Mouse (Mus musculus) cerebellum, adult 2 months (tissue): Measurements from ENCODE around the gene Fpr2. TPM values are rescaled to one million over a fixed set of nuclear protein-coding genes. Genes with fewer than 3 reads are reported as not detected.

Experiments
- DNase-seq, 2 experiments: peaks; one replicate each; pipeline ENCODE4 v3.0.0; 2021
- H3K27ac ChIP-seq: fragments of 200-500 bp; 2 replicates; pipeline ENCODE4 v1.5.1; 2012; ENCODE audit warnings: low read length, control low read depth, inconsistent platforms; ENCODE audit not compliant: insufficient read depth
- H3K27me3 ChIP-seq: fragments of 200-500 bp; 2 replicates; pipeline ENCODE4 v1.6.1; 2012; ENCODE audit warnings: inconsistent platforms, mild to moderate bottlenecking, low read length, moderate library complexity; ENCODE audit not compliant: control insufficient read depth, insufficient read depth
- H3K4me1 ChIP-seq: fragments of 200-500 bp; 2 replicates; pipeline ENCODE4 v1.6.1; 2011; ENCODE audit warnings: low read length; ENCODE audit not compliant: control insufficient read depth, insufficient read depth
- H3K4me3 ChIP-seq: fragments of 200-500 bp; replicated peaks from 2 replicates; pipeline ENCODE3; 2011; ENCODE audit warnings: mild to moderate bottlenecking, low read depth, low read length, control low read depth; ENCODE audit not compliant: insufficient read depth
- CTCF ChIP-seq: fragments of 200-500 bp; IDR thresholded peaks from 2 replicates; pipeline ENCODE4 v1.5.1; 2011; ENCODE audit warnings: low read depth, mild to moderate bottlenecking, control low read depth, low read length, moderate library complexity, borderline replicate concordance; ENCODE audit not compliant: insufficient read depth
- POLR2A ChIP-seq: fragments of 200-500 bp; IDR thresholded peaks from 2 replicates; pipeline ENCODE4 v1.6.1; 2011; ENCODE audit warnings: low read length, control low read depth, borderline replicate concordance; ENCODE audit not compliant: insufficient read depth
- WGBS: fragments of 180-500 bp; shearing (Covaris S2); methylation state at CpG from one replicate; pipeline ENCODE4 v1.1.7; 2018; 5-methylcytosine and 5-hydroxymethylcytosine counted together
- polyA plus RNA-seq: library from polyadenylated mRNA; depleted of rRNA; stranded (reverse); fragments of >200 nt; gene quantifications from 2 replicates; pipeline ENCODE4 v1.2.3, GENCODE M21; 2012

Gene Fpr2
- polyA plus RNA-seq, 1 experiment, result 1.0 TPM

- no peaks in the 10 kb centered on the region for H3K4me1 ChIP-seq
- DNase-seq, result no peak
- WGBS, result 40% methylated on average over 2 of the region's 2 CpGs
- H3K27ac ChIP-seq, result no peak overlapping the region
- H3K27me3 ChIP-seq, result no peaks in the 10 kb centered on the region
- TF ChIP-seq CTCF, result no peak
- TF ChIP-seq POLR2A, result no peak
- no peak overlapping the region for H3K4me3 ChIP-seq
Observed at GRCm38 (mm10) chr17:17865168-17865567, 22.5 kb upstream of the Fpr2 start.

- Histone ChIP-seq H3K27me3 (no peaks in the 10 kb centered on the region), H3K4me3 (no peak overlapping the region), H3K27ac (no peak overlapping the region), H3K4me1 (no peaks in the 10 kb centered on the region)
- DNase-seq, result no peak
- WGBS, result 55% methylated on average over 11 of the region's 11 CpGs
- no peak for TF ChIP-seq POLR2A
- TF ChIP-seq CTCF, result no peak
Observed at GRCm38 (mm10) chr17:17866801-17867469, 20.7 kb upstream of the Fpr2 start.

GRCm38 (mm10) chr17:17870892-17871550 lies 16.6 kb upstream of the Fpr2 start:
- WGBS, result 84% methylated on average over 2 of the region's 2 CpGs
- TF ChIP-seq CTCF (no peak), POLR2A (no peak)

GRCm38 (mm10) chr17:17871697-17872096 lies 15.9 kb upstream of the Fpr2 start:
- TF ChIP-seq CTCF (no peak), POLR2A (no peak)
- Histone ChIP-seq H3K27ac (no peak overlapping the region), H3K27me3 (no peaks in the 10 kb centered on the region), H3K4me1 (no peaks in the 10 kb centered on the region), H3K4me3 (no peak overlapping the region)
- 91% methylated on average over 2 of the region's 2 CpGs for WGBS
- no peak for DNase-seq

More at GRCm38 (mm10) chr17:17870892-17871550, 16.6 kb upstream of the Fpr2 start:
- no peak overlapping the region for H3K4me3 ChIP-seq
- H3K4me1 ChIP-seq, result no peaks in the 10 kb centered on the region
- no peak overlapping the region for H3K27ac ChIP-seq
- no peaks in the 10 kb centered on the region for H3K27me3 ChIP-seq
- DNase-seq, result no peak

- no peak for DNase-seq
- Histone ChIP-seq H3K27me3 (no peaks in the 10 kb centered on the region), H3K27ac (no peak overlapping the region), H3K4me1 (no peaks in the 10 kb centered on the region), H3K4me3 (no peak overlapping the region)
- 77% methylated on average over 1 of the region's 1 CpGs for WGBS
- TF ChIP-seq POLR2A (no peak), CTCF (no peak)
Observed at GRCm38 (mm10) chr17:17879347-17879746, 8.3 kb upstream of the Fpr2 start.

- Histone ChIP-seq H3K4me3 (no peak overlapping the region), H3K4me1 (no peaks in the 10 kb centered on the region), H3K27me3 (no peaks in the 10 kb centered on the region), H3K27ac (no peak overlapping the region)
- DNase-seq, result no peak
- 85% methylated on average over 3 of the region's 3 CpGs for WGBS
- TF ChIP-seq POLR2A (no peak), CTCF (no peak)
Observed at GRCm38 (mm10) chr17:17882672-17883071, 5.0 kb upstream of the Fpr2 start.

GRCm38 (mm10) chr17:17883840-17884239 lies 3.8 kb upstream of the Fpr2 start, which contains the start of gene Fpr1:
Fpr1 (minus strand) TSS chr17:17883940.
- H3K27ac ChIP-seq, result no peak within 1 kb of the TSS
- TF ChIP-seq POLR2A (no peak), CTCF (no peak)
- no peak for DNase-seq
- H3K27me3 ChIP-seq, result no peaks in the 10 kb centered on the region
- 53% methylated on average over 1 of the region's 1 CpGs for WGBS
- no peak within 1 kb of the TSS for H3K4me3 ChIP-seq
- no peaks in the 10 kb centered on the region for H3K4me1 ChIP-seq

GRCm38 (mm10) chr17:17889732-17890425 lies 2.3 kb downstream of the Fpr2 start:
- Histone ChIP-seq H3K4me1 (no peaks in the 10 kb centered on the region), H3K27ac (no peak overlapping the region), H3K27me3 (no peaks in the 10 kb centered on the region), H3K4me3 (no peak overlapping the region)
- 76% methylated on average over 2 of the region's 2 CpGs for WGBS
- no peak for DNase-seq
- TF ChIP-seq CTCF (no peak), POLR2A (no peak)
